Mouse (Mus musculus) c-Kit-negative CD71-positive TER-119-positive erythroid progenitor cells, embryonic 14.5 days (primary cell): ENCODE data around the gene Entpd7.

Source experiments
- DNase-seq: peaks from one replicate; pipeline ENCODE4 v3.0.0-alpha.2; 2013; ENCODE audit warnings: low read depth, low spot score

Entpd7 gene

DNA sequence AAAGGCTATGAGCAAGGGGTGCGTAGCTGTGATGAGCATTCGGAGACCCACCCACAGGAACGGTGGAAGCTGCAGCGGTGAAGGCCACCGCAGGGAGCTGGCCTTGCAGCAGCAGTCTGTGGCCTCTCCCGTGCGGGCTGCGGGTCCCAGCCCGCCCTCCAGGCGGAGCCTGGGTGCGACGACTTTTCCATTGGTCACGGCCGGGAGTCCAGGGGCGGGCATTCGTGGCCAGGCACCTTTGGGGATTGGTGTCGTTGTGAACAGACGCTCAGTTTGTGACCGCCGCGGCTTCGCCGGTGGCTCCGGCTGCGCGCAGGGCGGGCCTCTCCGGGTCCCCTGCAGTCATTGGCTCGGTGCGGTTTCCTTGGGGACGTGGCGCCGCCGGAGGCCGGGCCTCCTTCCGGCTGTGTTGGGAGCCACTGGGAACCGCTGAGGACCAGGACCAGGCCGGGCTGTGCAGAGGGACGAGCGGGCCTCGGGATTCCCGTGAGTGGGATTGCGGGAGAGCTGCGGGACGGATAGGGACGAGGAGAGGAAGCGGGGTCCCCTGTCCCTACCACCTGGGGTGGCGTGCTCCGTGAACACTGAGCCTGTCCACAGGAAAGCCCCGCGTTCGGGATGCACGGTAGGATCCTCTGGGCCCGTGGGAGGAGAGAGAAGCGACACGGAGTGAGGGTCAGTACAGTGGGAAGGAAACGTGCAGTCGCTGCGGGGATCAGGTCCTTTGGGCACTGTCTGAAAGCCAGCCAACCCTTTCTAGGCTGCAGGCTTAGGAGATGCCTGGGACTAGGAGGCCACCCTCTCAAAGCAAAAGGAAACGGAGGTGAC lies at the start of gene Entpd7:
TSS of gene Entpd7 (plus strand) at position 254 of the 828 bp plus-strand sequence.
- DNase-seq, result peak; percentile 85

DNA sequence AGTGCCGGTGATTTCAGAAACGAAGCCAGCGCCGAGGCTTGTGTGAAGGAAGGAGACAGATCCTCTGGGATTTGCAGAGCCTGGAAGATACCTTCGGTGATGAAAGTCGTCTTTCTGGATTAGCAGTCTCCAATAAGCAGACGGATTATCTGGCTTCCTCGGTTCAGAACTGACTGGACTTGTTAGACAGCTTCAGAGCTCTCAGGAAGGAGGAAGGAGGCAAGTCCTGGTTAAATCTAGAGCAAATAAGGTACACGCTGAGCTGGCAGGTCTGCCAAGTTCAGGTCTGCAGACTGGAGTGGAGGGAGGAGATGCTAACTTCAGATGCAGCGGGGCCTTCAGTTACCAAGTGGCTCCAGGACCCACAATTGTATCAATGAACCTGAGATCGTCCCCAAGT lies 47.6 kb upstream of the Entpd7 start:
- DNase-seq, result no peak

DNA sequence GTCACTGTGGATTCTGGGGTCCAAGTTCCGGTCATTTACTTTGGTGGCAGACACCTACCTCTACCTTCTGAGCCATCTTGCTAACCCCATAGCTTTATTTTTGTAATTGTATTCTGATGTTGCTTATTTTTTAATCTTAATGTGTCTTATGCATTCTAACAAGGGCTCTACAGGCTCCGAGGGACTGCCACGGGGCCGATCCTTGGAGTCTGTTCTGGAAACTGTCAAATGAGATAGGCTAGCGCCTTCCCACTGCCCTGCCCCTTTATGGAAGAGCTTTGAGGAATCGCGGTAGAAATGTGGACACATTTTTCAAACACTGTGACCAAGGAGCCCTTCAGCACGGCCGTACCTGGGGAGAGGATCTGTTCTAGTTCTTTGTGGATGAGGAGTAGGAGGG lies 46.6 kb upstream of the Entpd7 start:
- no peak for DNase-seq

DNA sequence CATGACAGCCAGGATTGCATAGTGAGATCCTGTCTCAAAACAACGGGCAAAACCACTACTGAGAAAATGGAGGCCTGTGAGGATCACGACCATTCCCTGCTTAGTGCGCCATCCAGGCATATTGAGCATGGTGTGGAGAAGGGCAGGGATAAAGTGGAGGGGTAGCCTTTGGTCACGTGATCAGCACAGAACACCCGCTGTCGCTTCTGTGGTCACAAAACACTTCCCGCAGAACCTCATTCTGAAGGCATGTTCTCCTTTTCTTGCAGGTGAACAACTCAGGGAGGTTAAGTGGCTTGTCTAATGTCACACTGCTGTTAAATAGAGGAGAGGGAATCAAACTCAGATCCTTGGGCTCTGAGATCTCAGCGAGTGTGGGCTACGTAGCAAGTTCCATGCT lies 44.0 kb upstream of the Entpd7 start:
- DNase-seq, result no peak

DNA sequence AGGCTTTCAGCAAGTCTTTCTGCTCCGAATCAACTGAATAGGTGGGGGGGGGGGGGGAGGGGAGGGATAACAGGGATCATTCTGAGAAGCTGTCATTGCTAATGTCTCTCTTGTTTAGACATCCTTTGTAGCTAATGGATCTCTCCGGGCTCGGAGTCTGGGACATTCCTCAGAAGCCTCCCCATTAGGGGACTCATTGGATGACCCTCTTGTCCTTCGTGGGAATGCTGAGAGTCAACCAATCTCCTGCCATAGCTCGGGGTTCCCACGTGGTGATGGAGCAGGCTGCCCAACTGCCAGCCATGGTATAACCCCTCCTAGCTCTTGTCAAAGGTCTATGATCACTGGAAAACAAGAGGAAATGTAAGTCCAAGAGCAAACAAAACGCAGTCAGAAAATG lies 42.6 kb upstream of the Entpd7 start:
- no peak for DNase-seq

DNA sequence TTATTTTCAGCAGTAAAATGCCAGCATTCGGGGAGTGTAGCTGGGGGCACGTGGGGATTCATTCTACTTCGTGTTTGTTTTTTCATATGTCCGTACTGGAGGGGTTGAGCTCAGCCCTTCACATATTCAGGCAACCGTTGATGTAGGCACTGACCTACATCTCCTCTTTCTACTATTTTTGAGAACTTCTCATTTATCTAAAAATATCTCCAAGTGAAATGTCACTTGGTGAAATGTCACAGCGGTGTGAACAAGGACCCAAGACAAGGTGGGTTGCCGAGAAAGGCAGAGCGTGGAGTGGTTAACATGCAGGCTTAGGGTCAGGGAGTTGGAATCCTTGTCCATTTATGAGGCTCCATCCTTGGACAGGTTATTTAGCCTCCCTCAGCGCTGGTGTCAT lies 42.2 kb upstream of the Entpd7 start:
- DNase-seq, result no peak

DNA sequence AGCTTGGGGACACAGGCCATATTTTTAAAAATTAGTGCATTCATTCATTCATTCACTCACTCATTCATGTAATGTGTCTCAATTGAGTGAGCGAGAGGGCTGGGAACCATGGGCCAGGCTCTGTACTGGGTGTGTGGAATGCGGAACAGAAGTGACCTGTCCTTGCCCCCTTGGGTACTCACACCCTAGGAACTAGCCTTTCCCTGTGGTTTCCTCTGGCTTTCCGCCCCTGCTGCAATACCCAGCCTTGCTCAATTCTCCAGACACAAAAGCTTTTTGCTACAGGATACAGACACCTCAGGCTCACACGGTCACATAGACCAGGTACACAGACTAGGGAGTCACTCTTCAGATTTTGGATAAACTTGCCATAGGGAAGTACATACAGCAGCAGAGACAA lies 41.1 kb upstream of the Entpd7 start:
- DNase-seq, result no peak

DNA sequence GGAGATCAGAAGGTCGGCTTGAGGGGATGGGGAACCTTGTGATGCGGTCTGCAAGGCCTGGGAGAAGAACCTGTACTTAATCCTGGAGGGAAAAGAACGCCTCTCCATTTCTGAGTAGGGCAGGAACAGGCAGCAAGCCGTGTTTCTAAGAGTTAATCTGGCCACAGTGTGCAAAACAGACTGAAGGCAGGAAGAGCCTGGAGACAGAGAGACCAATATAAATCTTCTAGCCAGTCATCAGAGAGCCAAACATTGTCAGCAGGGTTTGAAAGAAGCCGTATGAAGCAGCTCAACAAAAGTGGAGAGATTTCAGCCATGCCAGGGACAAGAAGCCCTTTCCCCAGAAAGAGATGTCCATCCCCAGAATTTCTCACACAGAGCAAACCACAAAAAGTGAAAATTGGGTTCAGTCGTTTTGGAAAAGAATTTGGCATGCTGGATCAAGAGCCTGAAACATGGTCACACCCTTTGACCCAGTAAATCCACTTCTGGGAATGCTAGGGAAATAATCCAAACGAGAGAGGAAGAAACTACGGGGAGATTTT lies 38.2 kb upstream of the Entpd7 start:
- no peak for DNase-seq

DNA sequence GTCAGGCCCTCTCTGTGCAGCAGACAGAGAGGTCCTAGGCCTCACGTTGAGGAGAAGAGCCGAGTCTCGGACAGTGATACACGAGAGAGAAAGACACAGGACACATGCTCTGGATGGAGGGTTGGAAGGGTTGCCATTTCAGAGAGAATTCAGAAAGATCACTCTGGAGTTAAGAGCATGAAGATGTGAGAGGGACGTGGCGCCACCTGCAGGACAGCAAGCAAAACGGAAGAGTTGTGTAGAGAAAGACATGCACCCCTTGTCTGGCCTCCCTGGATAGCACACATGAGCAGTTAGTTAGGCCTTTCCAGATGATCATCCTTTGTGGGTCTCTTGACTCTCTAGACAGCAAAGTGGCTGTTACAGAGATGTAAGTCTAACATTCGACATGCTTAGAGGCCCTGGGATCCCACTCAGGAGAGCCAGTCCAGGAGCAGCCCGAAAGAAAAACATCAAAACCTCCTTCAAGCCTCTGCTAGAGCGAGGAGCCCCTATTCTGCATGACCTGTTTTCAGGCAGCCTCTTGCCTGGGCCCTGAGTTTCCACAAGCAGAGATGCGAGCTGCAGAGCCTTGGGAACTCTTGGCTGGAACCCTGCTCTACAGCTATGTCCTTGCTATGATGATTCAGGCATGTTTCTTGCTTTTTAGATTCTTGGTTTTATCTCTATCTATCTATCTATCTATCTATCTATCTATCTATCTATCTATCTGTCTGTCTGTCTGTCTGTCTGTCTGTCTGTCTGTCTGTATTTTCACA lies 33.6 kb upstream of the Entpd7 start:
- peak; percentile 5 for DNase-seq

DNA sequence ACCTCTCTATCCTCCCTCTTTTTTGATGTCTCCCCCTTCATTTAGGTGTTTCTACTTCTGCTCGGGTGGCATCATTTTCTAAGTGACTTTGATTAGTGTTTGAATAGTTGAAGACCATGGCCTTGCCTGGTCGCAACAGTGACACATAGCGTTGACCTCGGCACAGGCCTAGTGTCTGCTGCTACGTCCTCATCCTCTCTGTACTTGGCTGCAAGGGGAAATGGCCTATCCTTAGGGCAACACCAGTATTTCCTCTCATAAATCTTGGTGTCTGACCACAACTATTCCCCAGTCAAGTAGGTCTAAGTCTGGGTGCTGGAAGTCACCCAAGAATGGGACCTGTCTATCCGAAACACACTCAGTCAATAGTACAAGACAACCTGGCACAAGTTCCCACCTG lies 29.8 kb upstream of the Entpd7 start:
- no peak for DNase-seq

DNA sequence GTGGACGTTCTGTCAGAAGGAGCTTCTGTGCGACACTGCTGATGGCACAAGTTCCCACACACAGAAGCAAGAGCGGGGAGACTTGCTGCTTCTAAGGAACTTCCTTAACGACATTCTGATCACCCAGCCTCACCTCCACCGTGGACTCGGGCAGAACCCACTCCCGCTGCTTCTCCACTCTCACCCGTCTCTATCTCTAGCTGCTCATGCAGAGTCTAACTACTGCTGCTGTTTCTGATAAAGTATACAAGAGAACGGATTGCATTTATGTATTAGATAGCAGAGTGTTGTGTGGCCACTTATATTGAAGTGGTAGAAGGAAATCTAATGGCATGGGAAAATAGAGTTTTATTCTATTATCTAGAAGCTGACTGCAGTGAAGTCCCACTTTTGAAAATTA lies 28.7 kb upstream of the Entpd7 start:
- DNase-seq, result no peak

DNA sequence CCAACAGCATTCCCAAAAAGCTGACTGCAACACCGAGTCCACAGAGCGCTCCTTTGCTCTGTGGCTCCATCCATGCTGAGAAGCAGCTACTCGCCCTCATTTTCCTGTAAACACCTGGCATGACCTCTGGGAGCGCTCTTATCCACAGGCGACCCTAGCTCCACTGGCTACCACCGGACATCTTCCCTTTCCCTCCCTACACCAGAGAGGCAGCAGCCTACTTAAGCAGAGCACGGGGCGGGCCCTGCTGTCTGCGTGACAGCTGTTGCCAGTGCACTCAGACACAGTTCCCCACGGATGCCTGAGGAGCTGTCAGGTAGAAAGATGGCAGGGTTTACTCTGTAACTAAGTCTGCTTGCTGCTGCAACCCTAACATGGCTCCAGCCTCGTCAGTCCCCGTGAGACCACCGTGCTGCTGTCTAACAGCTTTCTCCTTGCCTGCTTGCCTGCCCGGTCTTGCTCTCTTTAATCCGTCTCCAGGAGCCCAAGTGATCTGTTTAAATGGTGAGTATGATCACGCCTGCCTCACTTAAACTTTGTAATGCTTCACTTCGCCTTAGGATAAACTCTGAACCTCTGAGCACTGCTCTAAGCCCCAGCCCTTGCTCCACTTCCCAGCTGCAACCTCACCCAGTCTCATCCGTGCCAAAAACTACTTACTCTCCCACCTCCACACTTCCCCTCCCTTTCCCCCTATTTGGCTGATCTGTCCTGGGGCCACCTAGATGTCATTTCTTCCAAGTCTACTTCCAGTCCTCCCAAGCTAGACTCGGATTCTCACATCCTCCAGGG lies 27.1 kb upstream of the Entpd7 start:
- no peak for DNase-seq

DNA sequence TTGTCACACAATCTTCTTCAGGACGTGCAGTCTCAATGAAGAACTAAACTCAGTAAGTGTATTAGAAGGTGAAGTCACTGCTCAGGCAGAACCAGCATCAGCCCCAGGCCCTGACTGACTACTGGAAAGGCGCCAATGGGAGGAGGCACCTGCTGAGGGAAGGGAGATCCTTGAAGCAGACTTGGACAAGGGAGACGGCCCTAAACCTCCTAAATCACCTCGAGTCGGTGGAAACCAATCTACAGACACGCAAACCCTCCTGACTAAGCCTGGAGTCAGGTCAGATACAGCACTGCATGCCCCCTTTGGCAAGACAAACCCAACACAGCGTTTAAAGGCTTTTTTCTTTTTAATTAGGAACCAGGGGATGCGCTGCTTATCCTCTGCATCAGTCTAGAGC lies 26.0 kb upstream of the Entpd7 start:
- no peak for DNase-seq

DNA sequence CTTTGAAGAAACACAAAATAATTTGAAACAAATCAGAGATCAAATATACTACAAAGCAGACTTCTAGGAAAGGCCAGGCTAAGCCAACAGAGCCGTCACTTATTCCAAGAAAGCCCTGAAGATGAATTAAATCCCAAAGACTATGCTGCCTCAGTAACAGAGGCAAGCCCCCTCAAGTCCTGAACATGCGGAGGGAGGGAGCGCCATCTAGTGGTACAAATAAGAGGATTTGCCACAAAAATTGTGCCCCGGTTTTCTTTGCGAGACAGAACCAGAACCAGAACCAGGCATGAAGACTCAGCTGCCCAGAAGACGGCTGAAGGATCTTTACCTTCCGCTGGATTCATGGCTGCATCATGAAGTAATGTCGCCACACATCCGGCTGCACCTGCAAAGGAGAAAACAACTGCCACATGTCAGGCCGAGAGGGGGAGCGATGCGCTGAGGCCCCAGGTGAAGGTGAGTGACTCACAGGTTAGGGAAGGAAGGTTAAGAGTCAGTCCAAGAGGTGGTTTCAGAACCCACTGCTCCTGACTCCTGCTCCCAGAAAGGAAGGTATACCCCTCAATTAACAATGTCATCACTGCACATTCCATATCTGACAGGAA lies 23.9 kb upstream of the Entpd7 start:
- DNase-seq, result peak; percentile 11

DNA sequence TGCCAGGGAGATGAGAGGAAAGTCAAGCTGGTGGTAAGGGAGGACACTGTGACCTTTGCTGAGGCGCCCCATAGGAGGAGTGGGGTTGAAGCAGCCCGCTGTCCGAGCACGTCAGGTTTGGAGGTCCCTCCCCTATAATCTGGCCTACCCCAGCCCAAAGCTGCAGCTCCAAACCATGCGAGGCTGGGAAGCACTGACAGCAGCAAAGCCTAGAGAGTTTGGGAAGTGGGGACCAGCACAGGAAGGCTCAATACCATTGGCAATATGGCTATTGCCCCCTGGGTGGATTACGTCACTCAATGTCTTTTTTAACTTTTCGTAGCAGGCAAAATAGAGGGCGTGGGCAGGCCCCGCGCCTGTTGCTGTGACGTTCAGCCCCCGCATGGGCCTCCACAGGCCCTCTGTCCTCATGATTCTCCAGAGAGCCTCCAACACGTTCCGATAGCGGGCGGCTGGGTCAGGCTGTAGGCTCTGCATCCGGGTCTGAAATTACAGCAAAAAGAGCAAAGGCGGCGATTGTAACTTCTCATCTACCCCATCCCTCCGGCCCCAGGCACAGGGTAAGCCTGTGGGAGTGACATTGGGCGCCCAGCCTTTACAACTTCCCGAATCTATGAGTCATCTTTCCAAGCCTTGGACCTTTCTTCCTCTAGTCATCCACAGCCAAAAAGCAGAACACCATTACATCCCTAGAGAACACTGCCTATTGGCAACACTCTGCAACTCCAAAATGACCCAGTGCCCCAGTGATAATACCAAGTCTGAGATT lies 22.6 kb upstream of the Entpd7 start:
- no peak for DNase-seq

DNA sequence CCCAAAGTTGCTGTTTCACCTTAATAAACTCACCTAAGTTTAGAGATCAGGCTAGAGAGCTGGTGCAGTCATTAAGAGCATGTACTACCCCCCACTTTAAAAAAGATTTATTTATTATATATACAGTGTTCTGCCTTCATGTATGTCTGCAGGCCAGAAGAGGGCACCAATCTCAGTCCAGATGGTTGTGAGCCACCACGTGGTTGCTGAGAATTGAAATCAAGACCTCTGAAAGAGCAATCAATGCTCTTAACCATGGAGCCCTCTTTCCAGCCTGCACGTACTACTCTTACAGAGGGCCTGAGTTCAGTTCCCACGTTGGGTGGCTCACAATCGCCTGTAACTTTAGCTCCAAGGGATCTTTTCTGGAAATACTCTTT lies 22.1 kb upstream of the Entpd7 start:
- no peak for DNase-seq

DNA sequence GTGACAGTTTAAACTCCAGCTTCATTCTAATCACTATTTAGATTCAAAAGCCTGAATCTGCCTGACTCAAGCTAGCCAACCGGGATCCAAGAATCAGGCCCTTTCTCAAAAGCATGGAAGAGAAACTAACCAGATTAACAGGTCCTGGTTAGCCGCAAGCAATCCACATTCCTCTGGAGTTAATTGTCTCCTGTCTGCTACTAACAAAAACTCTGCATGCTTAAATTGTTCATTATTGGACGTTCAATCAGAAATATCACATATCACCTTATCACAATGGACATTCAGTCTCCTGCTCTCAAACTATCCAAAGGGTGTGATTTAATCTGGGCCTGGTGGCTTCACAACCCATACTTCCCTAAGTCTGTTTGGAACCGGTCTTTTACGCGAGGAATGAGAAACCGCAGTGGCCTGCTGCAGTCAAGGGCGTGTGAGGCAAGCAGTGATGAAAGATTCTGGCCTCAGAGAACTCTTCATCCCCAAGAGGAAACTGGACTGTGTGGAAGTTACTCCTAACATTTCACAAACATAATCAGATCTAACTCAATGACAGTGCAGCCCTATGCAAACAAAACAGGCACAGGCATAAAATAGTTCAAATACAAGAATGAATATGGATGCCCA lies 20.2 kb upstream of the Entpd7 start:
- DNase-seq, result no peak

DNA sequence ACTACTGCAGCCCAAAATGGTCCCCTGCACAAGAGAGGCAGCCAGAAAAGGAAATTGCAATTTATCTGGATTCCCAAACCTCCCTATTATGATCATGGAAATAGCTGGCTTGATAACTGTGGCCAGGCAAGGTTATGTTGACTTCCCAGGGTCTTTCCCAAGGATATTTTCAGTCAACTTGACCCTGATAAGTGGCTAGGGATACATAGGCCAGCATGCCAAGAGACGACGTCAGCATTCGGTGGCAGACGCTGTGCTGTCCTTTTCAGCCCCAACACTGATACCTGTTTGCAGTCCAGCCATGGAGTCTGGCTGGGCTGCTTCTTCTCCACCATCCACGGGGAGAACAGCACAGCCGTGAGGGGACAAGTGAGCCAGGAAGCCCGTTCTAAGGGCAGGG lies 18.4 kb upstream of the Entpd7 start:
- DNase-seq, result no peak

DNA sequence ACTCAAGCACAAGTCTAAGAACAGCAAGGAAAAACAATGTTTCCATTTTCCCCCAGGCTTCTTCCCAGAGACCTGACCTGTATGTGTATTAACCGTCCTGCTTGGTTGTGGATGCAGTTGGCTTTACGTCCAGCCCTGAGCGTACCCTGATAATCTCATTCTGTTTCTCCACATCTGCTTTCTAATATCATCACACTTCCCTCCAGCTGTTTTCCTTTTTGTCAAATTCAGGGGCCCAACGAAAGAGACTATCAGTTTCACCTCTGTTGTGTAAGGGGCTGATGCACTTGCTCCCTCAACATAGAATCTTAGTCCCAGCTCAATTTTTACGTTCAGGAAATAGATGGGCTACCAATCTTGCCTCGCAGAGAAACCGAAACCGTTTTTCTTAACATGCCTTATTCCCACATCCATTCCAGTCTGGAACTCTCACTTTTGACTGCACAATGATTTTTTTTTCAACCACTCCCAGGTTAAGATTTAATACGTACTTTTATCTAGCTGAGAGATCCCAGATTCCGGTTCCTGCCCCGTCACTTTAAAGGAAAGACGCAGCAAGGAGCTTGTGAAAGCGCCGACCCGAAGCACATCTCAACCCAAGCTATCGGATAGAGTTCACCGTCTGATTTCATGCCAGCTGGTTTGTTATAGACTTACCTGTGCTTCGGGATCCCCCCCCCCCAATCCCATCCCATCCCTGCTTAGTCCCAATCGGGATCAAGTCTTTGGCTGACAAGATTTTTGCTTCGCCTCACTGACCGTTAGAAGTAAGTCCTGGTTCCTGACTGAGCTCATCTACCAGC lies 15.8 kb upstream of the Entpd7 start:
- DNase-seq, result peak; percentile 36

DNA sequence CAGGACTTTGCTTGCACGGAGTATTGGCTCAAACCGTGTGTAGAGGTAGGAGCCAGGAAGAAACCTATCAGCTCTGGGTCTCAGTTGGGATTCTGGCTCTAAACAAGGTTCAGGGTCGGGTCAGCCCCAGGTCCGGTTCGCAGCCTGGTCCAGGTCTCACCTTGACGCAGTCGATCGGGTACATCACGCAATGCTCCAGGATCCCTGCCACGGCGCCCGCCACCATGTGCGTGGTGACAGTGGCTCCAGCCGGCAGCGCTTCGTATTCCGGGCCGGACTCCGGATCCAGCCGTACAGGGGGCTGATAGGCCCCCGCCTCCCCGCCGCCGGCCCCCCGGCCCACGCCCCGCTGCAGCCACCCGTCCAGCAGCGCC lies 15.2 kb upstream of the Entpd7 start:
- no peak for DNase-seq
